Mouse (Mus musculus): Measurements from ENCODE around the gene Ltbp3. TPM values are rescaled to one million over a fixed set of nuclear protein-coding genes. Genes with fewer than 3 reads are reported as not detected.

The Ltbp3 gene
- polyA plus RNA-seq, 1 experiment from 2014 or later, result 4.1 TPM

DNA sequence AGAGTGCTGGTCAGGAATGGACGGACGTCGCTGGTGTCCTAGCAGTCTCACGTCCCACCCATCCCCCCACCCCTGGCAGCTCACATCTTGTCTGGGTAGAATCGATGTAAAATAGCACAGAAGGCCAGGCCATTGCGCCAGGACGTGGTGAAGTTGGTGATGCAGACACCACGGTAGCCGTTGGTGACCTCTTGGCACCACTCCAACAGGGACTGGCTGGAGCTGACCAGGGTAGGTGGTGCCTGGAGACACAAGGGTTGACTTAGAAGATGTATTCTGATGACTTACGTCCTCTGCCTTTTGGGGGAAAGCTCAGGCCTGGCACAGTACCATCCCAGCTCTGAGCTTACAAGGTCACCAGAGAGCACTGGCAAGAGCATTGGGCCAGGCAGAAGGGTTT, 23.7 kb upstream of the Ltbp3 start:
- Histone ChIP-seq H3K4me2 (no peak overlapping the region), H3K27me3 (replicated peaks; ENCODE audit: control insufficient read depth, insufficient read depth, low read length) (no peaks in the 10 kb centered on the region), H3K27ac (ENCODE audit: low read depth, low read length) (no peak overlapping the region), H3K36me3 (ENCODE audit: control insufficient read depth, insufficient read depth, low read length) (peaks cover 48% of the 10 kb centered on the region), H3K9me3 (ENCODE audit: control insufficient read depth, low read length) (no peaks in the 10 kb centered on the region), H3K4me3 (ENCODE audit: low read depth, low read length) (no peak overlapping the region), H3K4me1 (replicated peaks; ENCODE audit: control insufficient read depth, insufficient read depth, low read length) (peaks cover 37% of the 10 kb centered on the region), H3K9ac (ENCODE audit: low read depth, low read length) (no peak overlapping the region)
- 65% methylated on average over 10 of the region's 10 CpGs for WGBS
- DNase-seq (ENCODE audit: low spot score) (no peak), ATAC-seq (replicated peaks; ENCODE audit: low FRiP score) (no peak)

DNA sequence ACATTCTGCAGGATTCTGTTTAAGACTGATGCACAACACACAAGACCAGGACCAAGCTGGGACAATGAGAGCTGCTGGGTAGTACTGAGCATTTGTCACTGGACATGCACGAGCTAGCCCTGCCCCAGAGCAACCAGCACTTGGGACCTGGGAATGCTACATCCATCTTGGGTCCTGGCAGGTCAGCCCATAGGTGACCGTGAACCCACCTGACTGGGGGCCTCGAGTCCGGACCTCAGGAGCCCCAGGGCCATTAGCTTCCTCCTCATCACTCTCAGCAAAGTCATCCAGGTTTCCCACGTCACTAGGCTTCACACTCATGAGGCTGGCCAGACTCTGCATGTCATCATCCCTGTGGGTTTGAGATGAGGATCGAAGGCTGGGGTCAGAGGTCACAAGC, 19.5 kb upstream of the Ltbp3 start:
- H3K27ac ChIP-seq (ENCODE audit: low read depth, low read length), result no peak overlapping the region
- WGBS, result 87% methylated on average over 6 of the region's 6 CpGs
- DNase-seq (ENCODE audit: low spot score) (no peak), ATAC-seq (replicated peaks; ENCODE audit: low FRiP score) (no peak)
- no peak overlapping the region for H3K4me3 ChIP-seq (ENCODE audit: low read depth, low read length)
- peaks cover 54% of the 10 kb centered on the region for H3K4me1 ChIP-seq (replicated peaks; ENCODE audit: control insufficient read depth, insufficient read depth, low read length)
- H3K4me2 ChIP-seq, result no peak overlapping the region
- no peak overlapping the region for H3K9ac ChIP-seq (ENCODE audit: low read depth, low read length)
- H3K9me3 ChIP-seq (ENCODE audit: control insufficient read depth, low read length), result no peaks in the 10 kb centered on the region
- peaks cover 43% of the 10 kb centered on the region for H3K36me3 ChIP-seq (ENCODE audit: control insufficient read depth, insufficient read depth, low read length)
- H3K27me3 ChIP-seq (replicated peaks; ENCODE audit: control insufficient read depth, insufficient read depth, low read length), result no peaks in the 10 kb centered on the region

DNA sequence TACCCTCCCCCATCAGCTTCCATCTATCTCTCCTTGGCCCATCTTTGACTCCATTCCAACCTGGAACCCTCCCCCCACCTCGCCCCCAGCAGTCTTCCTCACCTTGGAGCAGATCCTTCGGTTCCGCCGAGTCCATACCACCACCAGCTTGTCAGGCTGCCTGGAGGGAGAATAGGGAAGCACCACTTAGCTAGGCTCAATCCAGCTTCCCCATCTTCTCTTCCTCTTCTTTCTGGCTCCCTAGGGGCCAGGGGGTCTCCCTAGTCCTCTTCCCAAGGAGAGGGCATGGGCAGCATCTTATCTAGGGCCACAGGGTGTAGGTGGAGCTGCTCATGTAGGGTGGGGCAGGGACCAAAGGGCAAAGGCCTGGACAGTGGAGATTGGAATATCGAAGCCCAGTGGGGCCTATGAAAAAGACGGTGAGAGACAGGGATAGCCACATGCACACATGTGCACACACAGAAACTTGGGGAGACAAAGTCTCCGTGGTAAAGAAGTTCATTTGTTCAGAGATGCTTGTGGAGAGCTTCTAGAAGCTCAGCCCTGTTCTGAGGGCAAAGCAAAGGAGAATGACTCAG, 17.8 kb upstream of the Ltbp3 start:
- peak overlapping the region; percentile 93 for H3K9ac ChIP-seq (ENCODE audit: low read depth, low read length)
- no peaks in the 10 kb centered on the region for H3K27me3 ChIP-seq (replicated peaks; ENCODE audit: control insufficient read depth, insufficient read depth, low read length)
- DNase-seq (ENCODE audit: low spot score) (no peak), ATAC-seq (replicated peaks; ENCODE audit: low FRiP score) (peak; percentile 57)
- peak overlapping the region; percentile 94 for H3K4me2 ChIP-seq
- peaks cover 36% of the 10 kb centered on the region for H3K36me3 ChIP-seq (ENCODE audit: control insufficient read depth, insufficient read depth, low read length)
- 57% methylated on average over 7 of the region's 7 CpGs for WGBS
- H3K4me1 ChIP-seq (replicated peaks; ENCODE audit: control insufficient read depth, insufficient read depth, low read length), result peaks cover 56% of the 10 kb centered on the region
- H3K9me3 ChIP-seq (ENCODE audit: control insufficient read depth, low read length), result no peaks in the 10 kb centered on the region
- H3K27ac ChIP-seq (ENCODE audit: low read depth, low read length), result peak overlapping the region; percentile 95
- H3K4me3 ChIP-seq (ENCODE audit: low read depth, low read length), result peak overlapping the region; percentile 83

DNA sequence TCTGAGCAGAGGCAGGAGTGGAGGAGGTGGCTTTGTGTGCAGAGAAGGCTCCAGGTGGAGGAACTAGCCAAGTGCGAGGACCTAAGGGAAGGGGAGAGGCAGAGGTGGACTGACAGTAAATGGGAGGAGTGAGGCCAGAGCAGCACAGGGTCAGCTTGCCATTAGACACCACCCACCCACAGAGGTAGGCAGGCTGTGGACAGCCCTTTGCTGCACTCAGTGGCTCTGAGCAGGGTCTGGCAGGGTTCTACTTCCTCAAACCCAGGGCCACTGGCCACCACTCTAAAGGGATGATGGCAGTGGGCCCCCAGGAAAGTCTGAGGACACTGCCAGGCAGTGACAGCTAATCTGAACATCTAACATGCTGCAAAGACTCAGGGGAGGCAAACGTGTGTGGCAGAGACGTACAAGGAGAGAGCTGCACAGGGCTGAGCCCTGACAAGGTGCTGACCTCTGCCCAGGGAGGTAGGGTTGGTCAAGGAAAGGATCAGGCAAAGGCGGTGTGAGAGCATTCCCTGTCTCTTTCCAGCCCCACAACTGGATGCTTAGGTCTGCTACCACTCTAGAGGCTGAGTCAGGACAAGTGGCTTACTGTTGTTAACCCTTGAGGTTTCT, 16.7 kb upstream of the Ltbp3 start:
- peaks cover 66% of the 10 kb centered on the region for H3K4me1 ChIP-seq (replicated peaks; ENCODE audit: control insufficient read depth, insufficient read depth, low read length)

DNA sequence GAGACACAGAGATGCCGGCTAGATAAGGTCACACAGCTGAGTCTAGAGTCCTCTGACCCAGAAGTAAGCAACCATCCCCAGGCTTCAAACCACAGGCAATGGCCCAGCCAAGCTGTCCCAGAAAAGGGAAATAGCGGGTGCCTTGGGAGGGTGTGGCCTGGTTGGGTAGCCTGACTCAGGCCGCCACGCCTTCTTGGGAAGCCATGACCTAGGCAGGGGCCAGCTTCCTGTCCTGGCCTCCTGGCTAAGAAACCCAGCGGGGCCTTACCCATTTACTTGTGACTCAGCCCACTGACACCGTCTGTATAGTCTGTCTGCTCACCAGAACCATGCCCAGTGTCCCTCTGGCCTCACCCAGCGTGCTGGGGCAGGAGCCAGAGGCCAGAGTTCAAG, 16.2 kb upstream of the Ltbp3 start:
- H3K27ac ChIP-seq (ENCODE audit: low read depth, low read length), result peak overlapping the region; percentile 95
- peak overlapping the region; percentile 83 for H3K4me3 ChIP-seq (ENCODE audit: low read depth, low read length)
- no peaks in the 10 kb centered on the region for H3K27me3 ChIP-seq (replicated peaks; ENCODE audit: control insufficient read depth, insufficient read depth, low read length)
- no peaks in the 10 kb centered on the region for H3K9me3 ChIP-seq (ENCODE audit: control insufficient read depth, low read length)
- peak overlapping the region; percentile 93 for H3K9ac ChIP-seq (ENCODE audit: low read depth, low read length)
- ATAC-seq (replicated peaks; ENCODE audit: low FRiP score) (peak; percentile 58), DNase-seq (ENCODE audit: low spot score) (no peak)
- peak overlapping the region; percentile 94 for H3K4me2 ChIP-seq
- 32% methylated on average over 7 of the region's 7 CpGs for WGBS
- H3K36me3 ChIP-seq (ENCODE audit: control insufficient read depth, insufficient read depth, low read length), result peaks cover 27% of the 10 kb centered on the region
- peaks cover 66% of the 10 kb centered on the region for H3K4me1 ChIP-seq (replicated peaks; ENCODE audit: control insufficient read depth, insufficient read depth, low read length)

More for the DNA sequence above, 16.7 kb upstream of the Ltbp3 start:
- 41% methylated on average over 4 of the region's 4 CpGs for WGBS
- Histone ChIP-seq H3K9ac (ENCODE audit: low read depth, low read length) (peak overlapping the region; percentile 93), H3K4me3 (ENCODE audit: low read depth, low read length) (peak overlapping the region; percentile 83), H3K9me3 (ENCODE audit: control insufficient read depth, low read length) (no peaks in the 10 kb centered on the region), H3K4me2 (peak overlapping the region; percentile 94), H3K27me3 (replicated peaks; ENCODE audit: control insufficient read depth, insufficient read depth, low read length) (no peaks in the 10 kb centered on the region), H3K36me3 (ENCODE audit: control insufficient read depth, insufficient read depth, low read length) (peaks cover 32% of the 10 kb centered on the region), H3K27ac (ENCODE audit: low read depth, low read length) (peak overlapping the region; percentile 95)
- no peak for DNase-seq (ENCODE audit: low spot score)
- ATAC-seq (replicated peaks; ENCODE audit: low FRiP score), result no peak

DNA sequence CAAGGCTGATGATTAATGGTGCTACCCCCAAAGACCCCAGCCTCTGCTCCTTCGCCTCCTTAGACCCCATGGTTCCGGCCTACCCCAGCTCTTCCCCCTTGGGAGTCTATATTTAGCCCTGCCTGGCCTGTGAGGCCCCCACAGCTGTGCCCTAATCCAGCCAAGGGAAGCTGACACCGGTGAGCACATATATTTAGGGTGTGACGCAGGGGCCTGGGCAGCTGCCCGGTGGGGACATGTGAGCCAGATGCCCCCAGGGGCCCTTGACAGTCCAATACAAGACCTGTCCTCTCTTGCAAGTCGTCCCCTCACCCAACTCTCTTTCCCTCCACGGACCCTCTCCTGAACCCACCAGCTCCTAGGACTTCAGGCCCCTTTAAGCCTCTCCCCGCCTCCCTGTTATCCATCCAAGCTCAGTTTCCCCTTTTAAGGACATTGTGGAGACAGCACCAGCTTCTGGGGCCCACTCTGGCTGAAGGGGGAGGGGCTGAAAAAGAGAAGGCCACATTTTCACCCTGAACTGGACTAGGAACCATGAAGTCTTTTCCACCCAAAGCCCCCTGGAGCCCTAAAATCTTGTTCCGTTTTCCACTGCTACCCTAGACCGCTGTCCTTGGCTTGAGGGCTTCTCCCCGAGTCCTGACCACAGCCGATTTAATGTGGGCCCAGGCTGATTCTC, 15.5 kb upstream of the Ltbp3 start:
- no peak for DNase-seq (ENCODE audit: low spot score)
- peak overlapping the region; percentile 94 for H3K4me2 ChIP-seq
- peak overlapping the region; percentile 95 for H3K27ac ChIP-seq (ENCODE audit: low read depth, low read length)
- peaks cover 23% of the 10 kb centered on the region for H3K36me3 ChIP-seq (ENCODE audit: control insufficient read depth, insufficient read depth, low read length)
- H3K4me3 ChIP-seq (ENCODE audit: low read depth, low read length), result peak overlapping the region; percentile 83
- peak overlapping the region; percentile 93 for H3K9ac ChIP-seq (ENCODE audit: low read depth, low read length)
- no peaks in the 10 kb centered on the region for H3K27me3 ChIP-seq (replicated peaks; ENCODE audit: control insufficient read depth, insufficient read depth, low read length)
- no peaks in the 10 kb centered on the region for H3K9me3 ChIP-seq (ENCODE audit: control insufficient read depth, low read length)
- peaks cover 71% of the 10 kb centered on the region for H3K4me1 ChIP-seq (replicated peaks; ENCODE audit: control insufficient read depth, insufficient read depth, low read length)
- no peak for ATAC-seq (replicated peaks; ENCODE audit: low FRiP score)
- 30% methylated on average over 12 of the region's 12 CpGs for WGBS

DNA sequence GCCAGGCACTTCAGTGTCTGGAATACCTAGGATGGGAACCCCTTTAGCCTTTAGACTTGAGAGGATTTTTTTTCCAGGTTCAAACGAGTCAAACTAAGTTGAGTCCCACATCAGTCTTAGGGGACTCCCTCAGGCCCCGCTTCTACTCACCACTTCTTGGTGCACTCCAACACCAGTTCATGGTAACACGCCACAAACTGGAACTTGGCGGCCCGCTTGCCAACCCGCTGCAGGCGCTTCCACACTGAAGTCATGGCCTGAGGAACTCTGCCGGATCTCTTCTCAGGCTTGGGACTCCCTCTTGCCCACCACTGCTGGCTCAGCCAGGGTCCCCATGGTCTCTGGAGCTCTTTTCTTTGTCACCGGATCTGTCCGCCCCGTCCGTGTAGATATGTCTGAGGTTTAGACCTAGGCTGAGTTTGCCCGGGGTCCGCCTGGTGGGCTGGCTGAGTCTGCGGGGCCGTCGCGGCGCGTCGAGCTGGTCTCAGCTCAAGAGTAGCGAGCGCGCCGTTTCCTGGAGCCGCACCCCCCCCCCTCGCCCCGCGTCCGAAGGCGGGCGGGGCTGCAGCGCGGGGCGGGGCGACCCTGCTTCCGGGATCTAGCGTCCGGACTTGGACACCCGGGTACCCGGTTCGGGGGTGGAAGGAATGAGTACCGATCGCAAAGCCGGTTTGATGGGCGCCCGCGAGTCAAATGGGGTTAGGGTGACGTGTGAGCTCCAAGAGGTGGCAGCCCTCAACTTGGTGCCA, 14.8 kb upstream of the Ltbp3 start, which contains the start of gene Ehbp1l1:
Ehbp1l1 (minus strand) TSS at position 551 of the 749 bp plus-strand sequence.
- Histone ChIP-seq H3K4me1 (replicated peaks; ENCODE audit: control insufficient read depth, insufficient read depth, low read length) (peaks cover 78% of the 10 kb centered on the region), H3K27me3 (replicated peaks; ENCODE audit: control insufficient read depth, insufficient read depth, low read length) (no peaks in the 10 kb centered on the region), H3K36me3 (ENCODE audit: control insufficient read depth, insufficient read depth, low read length) (peaks cover 19% of the 10 kb centered on the region), H3K9ac (ENCODE audit: low read depth, low read length) (peak within 1 kb of the TSS; percentile 93), H3K9me3 (ENCODE audit: control insufficient read depth, low read length) (no peaks in the 10 kb centered on the region), H3K4me2 (peak within 1 kb of the TSS; percentile 94), H3K4me3 (ENCODE audit: low read depth, low read length) (peak within 1 kb of the TSS; percentile 83), H3K27ac (ENCODE audit: low read depth, low read length) (peak within 1 kb of the TSS; percentile 95)
- WGBS, result 5% methylated on average over 49 of the region's 49 CpGs
- peak; percentile 82 for DNase-seq (ENCODE audit: low spot score)
- ATAC-seq (replicated peaks; ENCODE audit: low FRiP score), result peak; percentile 44

DNA sequence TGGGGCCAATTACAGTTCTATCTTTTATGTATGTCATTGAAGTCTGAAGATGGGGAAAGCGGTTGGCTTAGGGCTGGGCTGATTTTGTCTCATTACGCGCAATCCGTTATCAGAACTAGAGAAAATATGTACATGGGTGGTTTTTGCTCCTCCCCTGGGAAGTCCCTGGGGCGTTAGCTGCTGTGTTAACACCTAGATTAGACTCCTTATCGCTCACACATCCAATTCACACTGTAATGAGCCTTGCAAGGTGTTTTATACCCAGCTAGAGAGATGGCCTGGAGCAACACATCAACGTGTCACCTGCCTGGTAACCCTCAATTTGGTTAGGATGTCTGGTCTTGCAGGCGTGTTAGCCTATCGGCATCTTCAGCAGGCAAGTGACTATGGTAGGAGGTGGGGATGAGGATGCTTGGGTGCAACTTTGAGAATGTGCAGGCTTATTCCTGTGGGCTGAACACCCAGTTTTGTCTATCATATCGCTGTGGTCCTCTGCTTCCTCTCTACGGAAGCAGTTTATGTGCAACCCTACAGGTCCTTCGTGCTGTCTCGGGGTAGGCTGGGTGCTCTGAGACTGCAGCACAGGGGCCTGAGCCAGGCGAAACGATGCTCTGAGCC, 13.6 kb upstream of the Ltbp3 start:
- no peaks in the 10 kb centered on the region for H3K27me3 ChIP-seq (replicated peaks; ENCODE audit: control insufficient read depth, insufficient read depth, low read length)
- peak overlapping the region; percentile 94 for H3K4me2 ChIP-seq
- H3K4me3 ChIP-seq (ENCODE audit: low read depth, low read length), result peak overlapping the region; percentile 83
- DNase-seq (ENCODE audit: low spot score) (no peak), ATAC-seq (replicated peaks; ENCODE audit: low FRiP score) (peak; percentile 45)
- H3K36me3 ChIP-seq (ENCODE audit: control insufficient read depth, insufficient read depth, low read length), result peaks cover 11% of the 10 kb centered on the region
- H3K27ac ChIP-seq (ENCODE audit: low read depth, low read length), result peak overlapping the region; percentile 95
- no peaks in the 10 kb centered on the region for H3K9me3 ChIP-seq (ENCODE audit: control insufficient read depth, low read length)
- 45% methylated on average over 15 of the region's 15 CpGs for WGBS
- H3K9ac ChIP-seq (ENCODE audit: low read depth, low read length), result peak overlapping the region; percentile 93
- H3K4me1 ChIP-seq (replicated peaks; ENCODE audit: control insufficient read depth, insufficient read depth, low read length), result peaks cover 79% of the 10 kb centered on the region
